Mouse (Mus musculus) stomach, embryonic 16.5 days (tissue): ENCODE data around the gene Adarb1. TPM values are rescaled to one million over a fixed set of nuclear protein-coding genes. Genes with fewer than 3 reads are reported as not detected.
A peak's percentile ranks its signal among the peaks of the same experiment; 100 is the strongest.

Source experiments
- ATAC-seq: fragments of 200-750 bp; cut with Nextera tagmentation; 2 replicates; pipeline ENCODE4 v1.8.0; 2017; ENCODE audit warnings: moderate number of reproducible peaks, moderate TSS enrichment; ENCODE audit not compliant: insufficient read depth, low FRiP score
- H3K27ac ChIP-seq: fragments of 300-500 bp; sonication (generic); 2 replicates; pipeline ENCODE4 v1.5.1; 2014; ENCODE audit warnings: low read length
- H3K27me3 ChIP-seq: fragments of 300-500 bp; sonication (generic); 2 replicates; pipeline ENCODE4 v1.6.1; 2014; ENCODE audit warnings: low read length, control low read depth, mixed read lengths; ENCODE audit not compliant: control insufficient read depth, insufficient read depth
- H3K36me3 ChIP-seq: fragments of 300-500 bp; sonication (generic); 2 replicates; pipeline ENCODE4 v1.6.1; 2014; ENCODE audit warnings: low read length; ENCODE audit not compliant: control insufficient read depth, insufficient read depth
- H3K4me1 ChIP-seq: fragments of 300-500 bp; sonication (generic); 2 replicates; pipeline ENCODE4 v1.6.1; 2014; ENCODE audit warnings: low read length, control low read depth, mixed read lengths; ENCODE audit not compliant: control insufficient read depth, insufficient read depth
- H3K4me2 ChIP-seq: fragments of 300-500 bp; sonication (generic); 2 replicates; pipeline ENCODE4 v1.6.1; 2014; ENCODE audit warnings: low read depth, low read length, mixed read lengths
- H3K4me3 ChIP-seq: fragments of 300-500 bp; sonication (generic); replicated peaks from 2 replicates; pipeline ENCODE4 v1.5.1; 2014; ENCODE audit warnings: mild to moderate bottlenecking, low read length
- H3K9ac ChIP-seq: fragments of 300-500 bp; sonication (generic); 2 replicates; pipeline ENCODE4 v1.6.1; 2014; ENCODE audit warnings: low read length
- H3K9me3 ChIP-seq: fragments of 300-500 bp; sonication (generic); replicated peaks from 2 replicates; pipeline ENCODE4 v1.6.1; 2016; ENCODE audit warnings: low read length, control low read depth; ENCODE audit not compliant: control insufficient read depth
- WGBS: fragments of 180-500 bp; shearing (Covaris S2); extraction: QIAGEN DNeasy Blood & Tissue Kit; methylation state at CpG from one replicate; pipeline ENCODE4 v1.1.7; 2014; 5-methylcytosine and 5-hydroxymethylcytosine counted together
- polyA plus RNA-seq: library from polyadenylated mRNA; unstranded; fragments of >200 nt; fragmentation: Nextera tagmentation; extraction: Ambion mirVana; gene quantifications from 2 replicates; pipeline ENCODE4 v1.2.1, GENCODE M21; 2015

Adarb1 gene
- polyA plus RNA-seq, 1 experiment from 2014 or later = 8.4 TPM

GRCm38 (mm10) chr10:77300934-77301297 lies 117.2 kb downstream of the Adarb1 start:
- H3K27me3 ChIP-seq = no peaks in the 10 kb centered on the region
- H3K4me3 ChIP-seq = no peak overlapping the region
- WGBS = 77% methylated on average over 4 of the region's 4 CpGs
- no peaks in the 10 kb centered on the region for H3K36me3 ChIP-seq
- no peak overlapping the region for H3K27ac ChIP-seq
- H3K4me2 ChIP-seq = no peak overlapping the region
- no peaks in the 10 kb centered on the region for H3K9me3 ChIP-seq
- no peaks in the 10 kb centered on the region for H3K4me1 ChIP-seq
- H3K9ac ChIP-seq = no peak overlapping the region
- 0 out of 2 replicates have a peak, but pooled peaks have one; percentile 17 for ATAC-seq

DNA sequence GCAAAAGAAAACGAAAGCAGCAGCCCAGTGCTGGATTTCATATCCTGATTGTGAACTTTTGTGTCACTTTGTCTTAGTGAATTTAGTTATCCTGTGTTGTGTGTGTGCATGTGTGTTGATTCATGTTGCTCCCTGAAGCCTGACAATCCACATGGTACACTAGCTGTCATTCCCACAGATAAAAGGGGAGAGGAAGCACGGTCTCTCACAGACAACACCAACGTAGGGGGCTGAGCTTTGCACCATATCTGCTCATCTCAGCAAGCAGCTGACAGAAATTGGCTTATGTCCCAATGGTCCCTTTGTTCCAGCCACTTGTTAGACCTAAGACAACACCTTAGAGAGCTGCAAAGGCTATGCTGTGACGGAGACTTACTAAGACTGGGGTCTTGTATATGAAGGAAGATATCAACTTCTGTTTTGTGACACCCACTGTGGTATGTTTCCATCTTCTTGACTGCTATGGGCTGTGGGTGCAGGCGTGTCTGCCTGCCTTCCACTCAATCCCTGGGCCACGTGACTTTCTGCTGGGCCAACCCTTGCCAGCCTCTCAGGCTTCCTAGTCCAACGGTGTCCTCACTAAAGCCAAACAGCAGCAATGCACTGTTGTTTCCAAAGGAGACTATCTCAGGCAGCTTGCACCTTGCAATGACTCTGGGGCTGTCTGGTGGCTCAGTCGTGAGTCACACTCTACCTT lies 117.7 kb downstream of the Adarb1 start:
- H3K4me3 ChIP-seq = no peak overlapping the region
- WGBS = 80% methylated on average over 8 of the region's 8 CpGs
- H3K27ac ChIP-seq = no peak overlapping the region
- H3K9me3 ChIP-seq = no peaks in the 10 kb centered on the region
- ATAC-seq = no peak
- no peak overlapping the region for H3K4me2 ChIP-seq
- H3K27me3 ChIP-seq = no peaks in the 10 kb centered on the region
- no peaks in the 10 kb centered on the region for H3K36me3 ChIP-seq
- H3K9ac ChIP-seq = no peak overlapping the region
- no peaks in the 10 kb centered on the region for H3K4me1 ChIP-seq

GRCm38 (mm10) chr10:77299194-77299593 lies 118.9 kb downstream of the Adarb1 start:
- Histone ChIP-seq H3K4me1 (no peaks in the 10 kb centered on the region), H3K27ac (no peak overlapping the region), H3K4me3 (no peak overlapping the region), H3K36me3 (no peaks in the 10 kb centered on the region), H3K9ac (no peak overlapping the region), H3K9me3 (no peaks in the 10 kb centered on the region), H3K4me2 (no peak overlapping the region), H3K27me3 (no peaks in the 10 kb centered on the region)
- WGBS = 78% methylated on average over 2 of the region's 2 CpGs
- no peak for ATAC-seq

DNA sequence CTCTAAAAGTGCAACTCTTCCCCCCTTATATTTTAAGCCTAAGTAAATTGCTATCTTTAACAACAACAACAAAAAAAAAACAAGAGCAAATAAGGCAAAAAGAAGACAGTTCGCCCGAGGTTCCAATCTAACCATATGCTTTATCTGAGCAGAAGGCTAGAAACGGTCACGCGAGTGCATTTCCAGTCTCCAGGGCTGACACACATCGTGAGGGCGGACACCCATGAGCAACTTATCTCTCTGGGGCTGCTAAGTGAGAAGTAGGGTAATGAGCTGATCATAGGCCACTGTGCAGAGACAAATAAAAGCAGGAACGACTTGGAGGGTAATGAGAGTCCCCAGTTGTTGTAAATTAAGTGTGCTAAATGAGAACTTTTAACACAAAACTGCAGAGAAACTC lies 119.4 kb downstream of the Adarb1 start:
- no peaks in the 10 kb centered on the region for H3K36me3 ChIP-seq
- ATAC-seq = no peak
- H3K27me3 ChIP-seq = no peaks in the 10 kb centered on the region
- H3K9me3 ChIP-seq = no peaks in the 10 kb centered on the region
- no peaks in the 10 kb centered on the region for H3K4me1 ChIP-seq
- no peak overlapping the region for H3K27ac ChIP-seq
- 80% methylated on average over 8 of the region's 8 CpGs for WGBS
- H3K9ac ChIP-seq = no peak overlapping the region
- no peak overlapping the region for H3K4me3 ChIP-seq
- H3K4me2 ChIP-seq = no peak overlapping the region

GRCm38 (mm10) chr10:77294691-77295090 lies 123.4 kb downstream of the Adarb1 start:
- no peak for ATAC-seq
- no peaks in the 10 kb centered on the region for H3K36me3 ChIP-seq
- H3K27me3 ChIP-seq = no peaks in the 10 kb centered on the region
- no peaks in the 10 kb centered on the region for H3K9me3 ChIP-seq
- H3K4me3 ChIP-seq = no peak overlapping the region
- H3K4me1 ChIP-seq = no peaks in the 10 kb centered on the region
- WGBS = 86% methylated on average over 12 of the region's 12 CpGs
- no peak overlapping the region for H3K4me2 ChIP-seq
- no peak overlapping the region for H3K9ac ChIP-seq
- no peak overlapping the region for H3K27ac ChIP-seq

- Histone ChIP-seq H3K27ac (no peak overlapping the region), H3K36me3 (no peaks in the 10 kb centered on the region), H3K4me1 (peaks cover 7% of the 10 kb centered on the region), H3K9ac (no peak overlapping the region), H3K4me3 (no peak overlapping the region), H3K27me3 (no peaks in the 10 kb centered on the region), H3K4me2 (no peak overlapping the region), H3K9me3 (no peaks in the 10 kb centered on the region)
- WGBS = 66% methylated on average over 17 of the region's 17 CpGs
- no peak for ATAC-seq
Measured at GRCm38 (mm10) chr10:77290624-77291366, 127.3 kb downstream of the Adarb1 start.

DNA sequence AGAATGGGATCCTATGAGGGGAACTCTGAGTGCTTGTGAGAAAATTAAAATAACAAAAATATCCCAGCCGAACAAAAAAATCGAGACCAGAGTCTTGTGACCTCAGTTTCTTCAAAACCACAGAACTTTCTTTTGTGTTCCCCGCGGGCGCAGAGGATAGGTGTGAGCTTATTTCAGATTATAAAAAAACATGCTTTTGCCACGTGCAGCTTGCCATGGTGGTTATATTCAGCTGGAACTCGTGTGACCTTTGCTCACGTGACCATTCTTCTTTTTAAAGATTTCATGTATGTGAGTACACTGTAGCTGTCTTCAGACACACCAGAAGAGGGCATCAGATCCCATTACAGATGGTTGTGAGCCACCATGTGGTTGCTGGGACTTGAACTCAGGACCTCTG lies 128.5 kb downstream of the Adarb1 start:
- ATAC-seq = no peak
- no peaks in the 10 kb centered on the region for H3K27me3 ChIP-seq
- H3K4me3 ChIP-seq = no peak overlapping the region
- peaks cover 10% of the 10 kb centered on the region for H3K4me1 ChIP-seq
- no peaks in the 10 kb centered on the region for H3K9me3 ChIP-seq
- H3K4me2 ChIP-seq = no peak overlapping the region
- 85% methylated on average over 8 of the region's 8 CpGs for WGBS
- no peaks in the 10 kb centered on the region for H3K36me3 ChIP-seq
- no peak overlapping the region for H3K9ac ChIP-seq
- H3K27ac ChIP-seq = no peak overlapping the region

GRCm38 (mm10) chr10:77288639-77289195 lies 129.4 kb downstream of the Adarb1 start:
- peaks cover 12% of the 10 kb centered on the region for H3K4me1 ChIP-seq
- H3K9ac ChIP-seq = no peak overlapping the region
- H3K36me3 ChIP-seq = no peaks in the 10 kb centered on the region
- ATAC-seq = no peak
- no peak overlapping the region for H3K4me3 ChIP-seq
- H3K9me3 ChIP-seq = no peaks in the 10 kb centered on the region
- no peak overlapping the region for H3K27ac ChIP-seq
- H3K27me3 ChIP-seq = no peaks in the 10 kb centered on the region
- H3K4me2 ChIP-seq = no peak overlapping the region
- WGBS = 24% methylated on average over 5 of the region's 5 CpGs

GRCm38 (mm10) chr10:77287626-77288025 lies 130.4 kb downstream of the Adarb1 start:
- H3K4me1 ChIP-seq = peaks cover 12% of the 10 kb centered on the region
- no peaks in the 10 kb centered on the region for H3K9me3 ChIP-seq
- H3K4me3 ChIP-seq = no peak overlapping the region
- no peak overlapping the region for H3K27ac ChIP-seq
- no peaks in the 10 kb centered on the region for H3K36me3 ChIP-seq
- H3K9ac ChIP-seq = no peak overlapping the region
- ATAC-seq = no peak
- 73% methylated on average over 8 of the region's 8 CpGs for WGBS
- no peak overlapping the region for H3K4me2 ChIP-seq
- H3K27me3 ChIP-seq = no peaks in the 10 kb centered on the region
